Mouse (Mus musculus) spleen, adult 2 months (tissue): ENCODE measurements around the gene Tnfrsf19. TPM values are rescaled to one million over a fixed set of nuclear protein-coding genes. Genes with fewer than 3 reads are reported as not detected.

Source experiments
- DNase-seq, 2 experiments: peaks; one replicate each; pipeline versions ENCODE4 v3.0.0 to v3.0.0-alpha.2; 2012 to 2021; ENCODE audit warnings: low spot score in 2 of 2, low read depth in 1 of 2
- H3K27ac ChIP-seq: fragments of 200-500 bp; 2 replicates; pipeline ENCODE4 v1.5.1; 2012; ENCODE audit warnings: low read length, inconsistent platforms; ENCODE audit not compliant: insufficient read depth
- H3K27me3 ChIP-seq: fragments of 200-500 bp; 2 replicates; pipeline ENCODE4 v1.6.1; 2012; ENCODE audit warnings: mild to moderate bottlenecking, moderate library complexity, low read length, inconsistent platforms; ENCODE audit not compliant: control insufficient read depth, insufficient read depth
- H3K36me3 ChIP-seq: fragments of 200-500 bp; 2 replicates; pipeline ENCODE4 v1.6.1; 2012; ENCODE audit warnings: mild to moderate bottlenecking, low read length, inconsistent platforms; ENCODE audit not compliant: control insufficient read depth, insufficient read depth
- H3K4me1 ChIP-seq: fragments of 200-500 bp; 2 replicates; pipeline ENCODE4 v1.6.1; 2011; ENCODE audit warnings: inconsistent platforms; ENCODE audit not compliant: control insufficient read depth, insufficient read depth, insufficient read length
- H3K4me3 ChIP-seq: fragments of 200-500 bp; 2 replicates; pipeline ENCODE4 v1.5.1; 2011; ENCODE audit warnings: mild to moderate bottlenecking, inconsistent platforms; ENCODE audit not compliant: insufficient read depth, insufficient read length; ENCODE audit errors: extremely low read depth
- CTCF ChIP-seq: fragments of 200-500 bp; IDR thresholded peaks from 2 replicates; pipeline ENCODE4 v1.5.1; 2011; ENCODE audit warnings: mild to moderate bottlenecking, inconsistent platforms; ENCODE audit not compliant: insufficient read depth, insufficient read length, insufficient replicate concordance; ENCODE audit errors: extremely low read depth
- POLR2A ChIP-seq: fragments of 200-500 bp; IDR thresholded peaks from 2 replicates; pipeline ENCODE4 v1.6.1; 2011; ENCODE audit warnings: low read depth, low read length, inconsistent platforms
- WGBS: fragments of 180-500 bp; shearing (Covaris S2); methylation state at CpG from one replicate; pipeline ENCODE4 v1.1.7; 2018; 5-methylcytosine and 5-hydroxymethylcytosine counted together
- polyA plus RNA-seq: library from polyadenylated mRNA; depleted of rRNA; stranded (reverse); fragments of >200 nt; gene quantifications from 2 replicates; pipeline ENCODE4 v1.2.3, GENCODE M21; 2012

The Tnfrsf19 gene
- polyA plus RNA-seq, 1 experiment: 1.2 TPM

DNA sequence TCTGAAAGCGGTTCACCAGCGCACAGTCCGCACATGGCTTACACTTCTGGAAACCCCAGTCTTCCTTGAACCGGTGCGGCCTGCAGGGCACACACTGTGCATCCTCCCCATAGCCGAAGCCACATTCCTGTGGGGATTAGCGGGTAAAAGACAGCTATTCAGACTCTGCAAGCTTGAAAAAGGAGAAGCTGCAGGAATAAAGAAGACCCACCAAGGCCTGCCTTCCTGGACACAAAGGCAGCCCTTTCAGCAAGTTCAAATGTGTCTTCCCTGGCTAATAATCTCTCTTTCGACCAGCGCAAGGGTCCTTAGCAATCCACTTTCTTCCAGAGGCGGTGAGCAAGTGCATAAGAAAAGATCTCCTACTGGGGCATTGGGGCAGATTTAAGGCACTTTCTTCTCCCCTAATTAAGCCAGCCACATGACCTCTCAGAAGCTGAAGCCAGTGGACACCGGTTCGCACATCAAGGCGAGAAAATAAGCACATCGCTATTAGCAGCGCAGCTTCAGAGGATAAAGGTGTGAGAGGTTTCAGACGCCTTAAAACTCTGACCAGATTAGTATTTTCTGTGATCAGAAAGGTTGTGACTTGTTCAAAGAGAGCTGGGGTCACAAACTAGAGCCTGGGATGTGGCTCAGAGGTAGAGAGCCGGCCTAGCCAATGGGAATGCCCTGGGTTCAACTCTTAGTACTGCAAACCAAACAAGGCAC lies 41.0 kb downstream of the Tnfrsf19 start:
- Histone ChIP-seq H3K4me1 (no peaks in the 10 kb centered on the region), H3K4me3 (no peak overlapping the region), H3K36me3 (no peaks in the 10 kb centered on the region), H3K27me3 (no peaks in the 10 kb centered on the region), H3K27ac (no peak overlapping the region)
- WGBS: 85% methylated on average over 17 of the region's 17 CpGs
- DNase-seq: no peak
- no peak for TF ChIP-seq POLR2A
- TF ChIP-seq CTCF: no peak

- H3K4me1 ChIP-seq: no peaks in the 10 kb centered on the region
- H3K4me3 ChIP-seq: no peak overlapping the region
- no peak overlapping the region for H3K27ac ChIP-seq
- 93% methylated on average over 6 of the region's 6 CpGs for WGBS
- DNase-seq: no peak
- H3K27me3 ChIP-seq: no peaks in the 10 kb centered on the region
- no peaks in the 10 kb centered on the region for H3K36me3 ChIP-seq
- TF ChIP-seq POLR2A (no peak), CTCF (no peak)
Observed at GRCm38 (mm10) chr14:61003676-61004075, 42.6 kb downstream of the Tnfrsf19 start.

- DNase-seq: no peak
- WGBS: 90% methylated on average over 5 of the region's 5 CpGs
- TF ChIP-seq POLR2A: no peak
- TF ChIP-seq CTCF: no peak
- H3K36me3 ChIP-seq: no peaks in the 10 kb centered on the region
- no peak overlapping the region for H3K27ac ChIP-seq
- no peaks in the 10 kb centered on the region for H3K27me3 ChIP-seq
- H3K4me3 ChIP-seq: no peak overlapping the region
- H3K4me1 ChIP-seq: no peaks in the 10 kb centered on the region
Observed at GRCm38 (mm10) chr14:61000072-61000471, 46.2 kb downstream of the Tnfrsf19 start.

GRCm38 (mm10) chr14:60996556-60996955 lies 49.7 kb downstream of the Tnfrsf19 start:
- DNase-seq: no peak
- WGBS: 95% methylated on average over 6 of the region's 6 CpGs
- Histone ChIP-seq H3K36me3 (no peaks in the 10 kb centered on the region), H3K4me1 (no peaks in the 10 kb centered on the region), H3K27ac (no peak overlapping the region), H3K4me3 (no peak overlapping the region), H3K27me3 (no peaks in the 10 kb centered on the region)
- TF ChIP-seq CTCF (no peak), POLR2A (no peak)

DNA sequence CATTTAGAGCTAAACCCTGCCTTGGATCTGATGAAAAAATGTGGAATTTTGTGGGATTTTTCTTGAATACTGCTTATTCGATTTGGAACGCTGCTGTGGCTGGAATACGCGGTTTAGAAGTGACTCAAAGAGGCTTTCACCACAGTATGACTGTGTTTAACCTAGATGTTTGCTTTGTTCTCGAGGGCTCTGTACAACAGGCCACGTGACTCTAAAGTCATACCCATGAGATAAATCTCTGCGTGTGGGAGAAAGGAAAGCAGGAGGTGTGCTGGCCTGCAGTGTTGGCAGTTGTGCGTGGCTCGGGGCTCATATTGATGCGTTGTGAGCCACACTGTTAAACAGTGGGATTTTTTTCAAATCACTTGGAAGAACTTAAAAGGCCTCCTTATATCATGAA lies 52.8 kb downstream of the Tnfrsf19 start:
- Histone ChIP-seq H3K27ac (no peak overlapping the region), H3K4me1 (no peaks in the 10 kb centered on the region), H3K36me3 (no peaks in the 10 kb centered on the region), H3K4me3 (no peak overlapping the region), H3K27me3 (no peaks in the 10 kb centered on the region)
- TF ChIP-seq CTCF: no peak
- TF ChIP-seq POLR2A: no peak
- DNase-seq: no peak
- WGBS: 88% methylated on average over 10 of the region's 10 CpGs

- Histone ChIP-seq H3K27me3 (no peaks in the 10 kb centered on the region), H3K4me1 (no peaks in the 10 kb centered on the region), H3K27ac (no peak overlapping the region), H3K36me3 (no peaks in the 10 kb centered on the region), H3K4me3 (no peak overlapping the region)
- no peak for DNase-seq
- 88% methylated on average over 3 of the region's 3 CpGs for WGBS
- no peak for TF ChIP-seq POLR2A
- no peak for TF ChIP-seq CTCF
Observed at GRCm38 (mm10) chr14:60993092-60993491, 53.2 kb downstream of the Tnfrsf19 start.

DNA sequence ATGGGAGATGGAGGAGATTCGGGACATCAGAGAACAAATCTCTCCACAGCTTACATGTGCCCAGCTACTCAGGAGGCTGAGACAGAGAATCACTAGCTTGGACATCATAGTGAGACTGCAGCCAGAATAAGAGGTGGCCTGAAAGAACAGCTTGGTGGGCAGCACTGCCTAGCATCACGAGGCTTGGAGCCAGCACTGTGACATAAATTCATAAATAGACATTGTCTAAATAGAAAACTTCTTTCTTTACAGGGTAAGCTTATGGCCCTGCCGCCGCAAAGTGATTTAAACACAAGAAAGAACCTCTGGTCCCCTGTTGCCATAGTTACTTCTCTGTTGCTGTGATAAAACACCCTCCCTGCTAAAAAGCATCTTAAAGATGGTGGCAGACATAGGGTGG lies 54.1 kb downstream of the Tnfrsf19 start:
- Histone ChIP-seq H3K36me3 (no peaks in the 10 kb centered on the region), H3K27me3 (no peaks in the 10 kb centered on the region), H3K27ac (no peak overlapping the region), H3K4me3 (no peak overlapping the region), H3K4me1 (no peaks in the 10 kb centered on the region)
- TF ChIP-seq CTCF (no peak), POLR2A (no peak)
- WGBS: 93% methylated on average over 4 of the region's 4 CpGs
- DNase-seq: no peak
